Mouse (Mus musculus) heart, embryonic 10.5 days (tissue): Measurements from ENCODE around the gene Ormdl1. TPM values are rescaled to one million over a fixed set of nuclear protein-coding genes. Genes with fewer than 3 reads are reported as not detected.
"Not testable (repeated sequence)": the region's sequence is repeated elsewhere in the genome, so short reads cannot be mapped to it uniquely, and the experiment has no call there.

Experiments
- DNase-seq: peaks from one replicate; pipeline ENCODE4 v3.0.0-alpha.2; 2017; ENCODE audit warnings: low spot score
- H3K27ac ChIP-seq: fragments of 300-500 bp; sonication (generic); 2 replicates; pipeline ENCODE4 v1.5.1; 2016; ENCODE audit warnings: mild to moderate bottlenecking
- H3K27me3 ChIP-seq: fragments of 300-500 bp; sonication (generic); 2 replicates; pipeline ENCODE4 v1.6.1; 2016; ENCODE audit warnings: mild to moderate bottlenecking; ENCODE audit not compliant: poor library complexity, insufficient read depth, severe bottlenecking
- H3K36me3 ChIP-seq: fragments of 300-500 bp; sonication (generic); 2 replicates; pipeline ENCODE4 v1.6.1; 2016; ENCODE audit warnings: mild to moderate bottlenecking, moderate library complexity
- H3K4me1 ChIP-seq: fragments of 300-500 bp; sonication (generic); 2 replicates; pipeline ENCODE4 v1.6.1; 2016; ENCODE audit warnings: mild to moderate bottlenecking
- H3K4me3 ChIP-seq: fragments of 300-500 bp; sonication (generic); 2 replicates; pipeline ENCODE4 v1.5.1; 2016; ENCODE audit warnings: mild to moderate bottlenecking, moderate library complexity
- H3K9me3 ChIP-seq: fragments of 300-500 bp; sonication (generic); 2 replicates; pipeline ENCODE4 v1.6.1; 2016; ENCODE audit warnings: mild to moderate bottlenecking, moderate library complexity
- WGBS: fragments of 180-500 bp; shearing (Covaris S2); methylation state at CpG from one replicate; pipeline ENCODE4 v1.1.7; 2016; 5-methylcytosine and 5-hydroxymethylcytosine counted together
- polyA plus RNA-seq: library from polyadenylated mRNA; unstranded; fragments of >200 nt; fragmentation: Nextera tagmentation; extraction: Ambion mirVana; gene quantifications from 2 replicates; pipeline ENCODE4 v1.2.1, GENCODE M21; 2016

The Ormdl1 gene
- polyA plus RNA-seq = 57.6 and 58.4 TPM in 2 replicates

- Histone ChIP-seq H3K36me3 (peaks cover 10% of the 10 kb centered on the region; the same call in 1 of the 2 replicates), H3K27ac (peak within 1 kb of the TSS; percentile 95), H3K4me1 (no peaks in the 10 kb centered on the region), H3K4me3 (peak within 1 kb of the TSS; percentile 82), H3K27me3 (no peaks in the 10 kb centered on the region), H3K9me3 (no peaks in the 10 kb centered on the region)
- under 1% methylated on average over 66 of the region's 66 CpGs for WGBS
- DNase-seq = peak; percentile 97
Measured at GRCm38 (mm10) chr1:53296581-53297383, at the start of gene Ormdl1, which contains the start of the genes Pms1 and Gm28778. TSS of gene Ormdl1 (plus strand) at chr1:53297095. TSS of gene Pms1 (minus strand) at chr1:53297018. TSS of gene Gm28778 (plus strand) at chr1:53297111.

GRCm38 (mm10) chr1:53264958-53265612 is 31.8 kb upstream of the Ormdl1 start:
- not testable (repeated sequence) for H3K27me3 ChIP-seq, H3K27ac ChIP-seq, DNase-seq, H3K4me3 ChIP-seq, H3K4me1 ChIP-seq, H3K9me3 ChIP-seq
- peaks cover 13% of the 10 kb centered on the region for H3K36me3 ChIP-seq

GRCm38 (mm10) chr1:53269901-53270300 is 27.0 kb upstream of the Ormdl1 start:
- Histone ChIP-seq H3K27ac (no peak overlapping the region), H3K4me1 (no peaks in the 10 kb centered on the region), H3K27me3 (no peaks in the 10 kb centered on the region), H3K9me3 (no peaks in the 10 kb centered on the region), H3K4me3 (no peak overlapping the region), H3K36me3 (peaks cover 8% of the 10 kb centered on the region)
- DNase-seq = no peak
- WGBS = 65% methylated on average over 3 of the region's 3 CpGs

GRCm38 (mm10) chr1:53272646-53273045 is 24.2 kb upstream of the Ormdl1 start:
- Histone ChIP-seq H3K36me3 (0 out of 2 replicates have a peak, but pooled peaks cover 2% of the 10 kb centered on the region), H3K9me3 (no peaks in the 10 kb centered on the region), H3K27ac (no peak overlapping the region), H3K4me1 (no peaks in the 10 kb centered on the region), H3K4me3 (no peak overlapping the region), H3K27me3 (no peaks in the 10 kb centered on the region)
- no peak for DNase-seq

- Histone ChIP-seq H3K4me3 (no peak overlapping the region), H3K27me3 (no peaks in the 10 kb centered on the region), H3K27ac (no peak overlapping the region), H3K36me3 (peaks cover 10% of the 10 kb centered on the region; the same call in 1 of the 2 replicates), H3K4me1 (no peaks in the 10 kb centered on the region), H3K9me3 (peaks cover 2% of the 10 kb centered on the region; the same call in 1 of the 2 replicates)
- 76% methylated on average over 3 of the region's 3 CpGs for WGBS
- no peak for DNase-seq
Measured at GRCm38 (mm10) chr1:53291197-53291596, 5.7 kb upstream of the Ormdl1 start.

- Histone ChIP-seq H3K36me3 (peaks cover 8% of the 10 kb centered on the region; the same call in 1 of the 2 replicates), H3K27ac (no peak overlapping the region), H3K9me3 (no peaks in the 10 kb centered on the region), H3K4me1 (no peaks in the 10 kb centered on the region), H3K27me3 (no peaks in the 10 kb centered on the region), H3K4me3 (no peak overlapping the region)
- DNase-seq = no peak
- WGBS = 85% methylated on average over 4 of the region's 4 CpGs
Measured at GRCm38 (mm10) chr1:53300506-53300905, 3.6 kb downstream of the Ormdl1 start.

GRCm38 (mm10) chr1:53312989-53313967 is 16.4 kb downstream of the Ormdl1 start, which contains the start of gene Osgepl1:
TSS of gene Osgepl1 (plus strand) at chr1:53313624.
- WGBS = 3% methylated on average over 27 of the region's 27 CpGs
- DNase-seq = peak; percentile 89
- Histone ChIP-seq H3K4me1 (no peaks in the 10 kb centered on the region; the same call in 1 of the 2 replicates), H3K36me3 (peaks cover 17% of the 10 kb centered on the region), H3K4me3 (peak within 1 kb of the TSS; percentile 76), H3K27ac (peak within 1 kb of the TSS; percentile 94), H3K9me3 (no peaks in the 10 kb centered on the region), H3K27me3 (no peaks in the 10 kb centered on the region)

- 93% methylated on average over 4 of the region's 4 CpGs for WGBS
- Histone ChIP-seq H3K4me1 (no peaks in the 10 kb centered on the region), H3K27ac (no peak overlapping the region), H3K4me3 (no peak overlapping the region), H3K36me3 (peaks cover 36% of the 10 kb centered on the region), H3K27me3 (no peaks in the 10 kb centered on the region), H3K9me3 (no peaks in the 10 kb centered on the region)
- DNase-seq = no peak
Measured at GRCm38 (mm10) chr1:53321662-53322344, 24.9 kb downstream of the Ormdl1 start.

GRCm38 (mm10) chr1:53323254-53323653 is 26.4 kb downstream of the Ormdl1 start:
- Histone ChIP-seq H3K36me3 (peaks cover 27% of the 10 kb centered on the region), H3K4me1 (no peaks in the 10 kb centered on the region), H3K27ac (no peak overlapping the region), H3K9me3 (no peaks in the 10 kb centered on the region), H3K4me3 (no peak overlapping the region), H3K27me3 (no peaks in the 10 kb centered on the region)
- WGBS = 89% methylated on average over 5 of the region's 5 CpGs
- no peak for DNase-seq

GRCm38 (mm10) chr1:53324277-53324676 is 27.4 kb downstream of the Ormdl1 start:
- Histone ChIP-seq H3K36me3 (peaks cover 22% of the 10 kb centered on the region), H3K4me3 (no peak overlapping the region), H3K9me3 (no peaks in the 10 kb centered on the region), H3K27ac (no peak overlapping the region), H3K27me3 (no peaks in the 10 kb centered on the region), H3K4me1 (no peaks in the 10 kb centered on the region)
- DNase-seq = no peak
- 95% methylated on average over 1 of the region's 1 CpGs for whole genome bisulfite sequencing

GRCm38 (mm10) chr1:53324827-53325494 is 28.1 kb downstream of the Ormdl1 start:
- 78% methylated on average over 5 of the region's 5 CpGs for WGBS
- H3K27me3 ChIP-seq = no peaks in the 10 kb centered on the region
- H3K4me3 ChIP-seq = no peak overlapping the region
- no peak for DNase-seq
- no peak overlapping the region for H3K27ac ChIP-seq
- H3K36me3 ChIP-seq = peaks cover 21% of the 10 kb centered on the region
- no peaks in the 10 kb centered on the region for H3K4me1 ChIP-seq
- H3K9me3 ChIP-seq = no peaks in the 10 kb centered on the region
